Mouse (Mus musculus): ENCODE data around the gene Ranbp2. TPM values are rescaled to one million over a fixed set of nuclear protein-coding genes. Genes with fewer than 3 reads are reported as not detected.

Ranbp2 gene
- 19.9 and 23.1 TPM in 2 replicates for polyA plus RNA-seq (2015; fragmentation: Nextera tagmentation; extraction: Ambion mirVana)

- no peaks in the 10 kb centered on the region for H3K9me3 ChIP-seq
- peak within 1 kb of the TSS; percentile 93 for H3K9ac ChIP-seq
- peak within 1 kb of the TSS; percentile 94 for H3K4me3 ChIP-seq (replicated peaks)
- H3K4me2 ChIP-seq (replicated peaks): peak within 1 kb of the TSS; percentile 58
- peak within 1 kb of the TSS; percentile 96 for H3K27ac ChIP-seq
- no peaks in the 10 kb centered on the region for H3K4me1 ChIP-seq (replicated peaks)
- no peaks in the 10 kb centered on the region for H3K27me3 ChIP-seq (replicated peaks)
- H3K36me3 ChIP-seq: no peaks in the 10 kb centered on the region
- under 1% methylated on average over 91 of the region's 91 CpGs for WGBS
- peak; percentile 99 for ATAC-seq
Measured at GRCm38 (mm10) chr10:58446384-58447279, at the start of gene Ranbp2. Ranbp2 (plus strand) TSS chr10:58446920.

DNA sequence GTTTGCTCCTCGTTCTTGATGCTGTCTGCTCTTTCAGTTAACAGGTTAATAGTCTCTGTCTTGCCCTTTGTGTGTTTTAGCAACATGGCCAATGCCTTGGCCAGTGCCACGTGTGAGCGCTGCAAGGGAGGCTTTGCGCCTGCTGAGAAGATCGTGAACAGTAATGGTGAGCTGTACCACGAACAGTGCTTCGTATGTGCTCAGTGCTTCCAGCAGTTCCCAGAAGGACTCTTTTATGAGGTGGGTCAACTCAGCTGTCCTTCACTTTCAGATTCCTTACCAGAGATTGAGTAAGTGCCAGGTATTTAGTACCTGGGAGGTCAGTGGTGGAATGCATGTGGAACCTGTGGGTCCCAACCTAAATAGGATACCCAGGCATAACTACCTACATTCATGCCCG, 47.8 kb upstream of the Ranbp2 start:
- 88% methylated on average over 8 of the region's 8 CpGs for WGBS
- no peak overlapping the region for H3K27ac ChIP-seq

DNA sequence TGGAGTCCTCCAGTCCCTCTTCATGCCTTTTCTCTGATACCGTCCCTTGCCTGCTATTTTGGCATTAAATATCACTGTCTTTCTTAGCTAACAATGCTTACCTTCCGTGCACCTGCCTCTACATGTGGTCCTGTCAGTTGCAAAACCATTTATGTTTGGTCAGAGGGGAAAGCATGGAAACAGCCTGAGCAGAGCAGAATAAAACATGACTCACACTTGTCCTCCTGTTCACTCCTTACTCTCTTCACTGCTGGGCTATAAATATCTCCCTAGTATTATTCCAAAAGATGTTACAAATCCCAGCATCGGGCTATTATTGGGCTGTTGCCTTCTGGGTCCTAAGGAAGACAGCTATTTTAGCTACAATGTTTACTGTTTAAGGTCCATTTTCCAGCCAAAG, 44.9 kb upstream of the Ranbp2 start:
- Histone ChIP-seq H3K9me3 (no peaks in the 10 kb centered on the region), H3K4me3 (replicated peaks) (no peak overlapping the region), H3K36me3 (0 out of 2 replicates have a peak, but pooled peaks cover 9% of the 10 kb centered on the region), H3K4me1 (replicated peaks) (no peaks in the 10 kb centered on the region), H3K27ac (no peak overlapping the region), H3K9ac (no peak overlapping the region), H3K27me3 (replicated peaks) (no peaks in the 10 kb centered on the region), H3K4me2 (replicated peaks) (no peak overlapping the region)
- 87% methylated on average over 3 of the region's 3 CpGs for WGBS
- no peak for ATAC-seq

More for the DNA sequence above, 47.8 kb upstream of the Ranbp2 start:
- no peak for ATAC-seq
- Histone ChIP-seq H3K9me3 (no peaks in the 10 kb centered on the region), H3K27me3 (replicated peaks) (no peaks in the 10 kb centered on the region), H3K36me3 (0 out of 2 replicates have a peak, but pooled peaks cover 6% of the 10 kb centered on the region), H3K4me2 (replicated peaks) (no peak overlapping the region), H3K4me1 (replicated peaks) (no peaks in the 10 kb centered on the region), H3K4me3 (replicated peaks) (no peak overlapping the region), H3K9ac (no peak overlapping the region)

DNA sequence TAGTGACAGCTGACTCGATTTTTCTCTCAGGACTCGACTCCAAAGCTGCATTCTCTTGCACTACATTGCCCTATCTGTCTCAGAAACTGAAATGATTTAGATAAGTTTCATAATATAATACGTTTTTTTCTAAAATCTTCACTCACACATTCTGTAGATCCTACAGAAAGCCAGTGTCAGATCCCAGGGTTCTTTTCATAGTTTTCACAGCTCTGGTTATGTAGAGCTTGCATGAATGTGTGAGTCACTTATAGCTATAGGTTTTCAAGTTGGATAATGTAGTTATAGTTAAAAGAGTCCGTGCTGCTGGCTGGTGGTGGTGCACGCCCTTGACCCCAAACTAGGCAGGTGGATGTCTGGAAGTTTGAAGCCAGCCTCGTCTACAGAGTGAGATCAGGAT, 42.1 kb upstream of the Ranbp2 start:
- Histone ChIP-seq H3K27ac (0 out of 2 replicates have a peak overlapping the region, but pooled peaks have one; percentile 9), H3K36me3 (0 out of 2 replicates have a peak, but pooled peaks cover 6% of the 10 kb centered on the region), H3K27me3 (replicated peaks) (no peaks in the 10 kb centered on the region), H3K4me1 (replicated peaks) (no peaks in the 10 kb centered on the region), H3K4me2 (replicated peaks) (no peak overlapping the region), H3K9me3 (no peaks in the 10 kb centered on the region), H3K4me3 (replicated peaks) (no peak overlapping the region), H3K9ac (no peak overlapping the region)
- no peak for ATAC-seq
- WGBS: 81% methylated on average over 6 of the region's 6 CpGs

- Histone ChIP-seq H3K4me1 (replicated peaks) (no peaks in the 10 kb centered on the region), H3K4me2 (replicated peaks) (no peak overlapping the region), H3K9me3 (no peaks in the 10 kb centered on the region), H3K27me3 (replicated peaks) (no peaks in the 10 kb centered on the region), H3K4me3 (replicated peaks) (no peak overlapping the region), H3K36me3 (peaks cover 9% of the 10 kb centered on the region; the same call in 1 of the 2 replicates), H3K27ac (0 out of 2 replicates have a peak overlapping the region, but pooled peaks have one; percentile 23), H3K9ac (no peak overlapping the region)
- 66% methylated on average over 4 of the region's 4 CpGs for WGBS
- peak; percentile 76 for ATAC-seq
Measured at GRCm38 (mm10) chr10:58405285-58405948, 41.3 kb upstream of the Ranbp2 start.

- peak; percentile 30; the same call in 1 of the 2 replicates for ATAC-seq
- H3K36me3 ChIP-seq: peaks cover 11% of the 10 kb centered on the region; the same call in 1 of the 2 replicates
Measured at GRCm38 (mm10) chr10:58405949-58406305, 40.8 kb upstream of the Ranbp2 start.

DNA sequence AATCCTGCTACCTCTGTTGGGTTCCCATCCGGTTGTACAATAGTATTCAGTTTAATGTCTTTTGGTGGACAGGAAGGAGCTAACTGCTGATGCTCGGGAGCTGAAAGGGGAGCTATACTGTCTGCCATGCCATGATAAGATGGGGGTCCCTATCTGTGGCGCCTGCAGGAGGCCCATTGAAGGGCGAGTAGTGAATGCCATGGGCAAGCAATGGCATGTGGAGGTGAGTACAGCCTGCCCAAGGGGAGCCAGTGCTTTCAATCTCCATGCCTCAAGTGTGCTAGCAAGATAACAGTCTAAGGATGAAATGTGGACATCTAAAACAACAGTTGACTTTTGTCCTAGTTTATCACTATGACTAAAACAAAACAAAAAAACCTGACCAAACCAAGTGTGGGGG, 34.4 kb upstream of the Ranbp2 start:
- Histone ChIP-seq H3K9me3 (no peaks in the 10 kb centered on the region), H3K27me3 (replicated peaks) (no peaks in the 10 kb centered on the region), H3K4me2 (replicated peaks) (no peak overlapping the region), H3K4me1 (replicated peaks) (no peaks in the 10 kb centered on the region), H3K27ac (no peak overlapping the region), H3K9ac (no peak overlapping the region), H3K4me3 (replicated peaks) (no peak overlapping the region), H3K36me3 (peaks cover 17% of the 10 kb centered on the region; the same call in 1 of the 2 replicates)
- ATAC-seq: no peak
- 94% methylated on average over 4 of the region's 4 CpGs for WGBS

More at GRCm38 (mm10) chr10:58405949-58406305, 40.8 kb upstream of the Ranbp2 start:
- Histone ChIP-seq H3K27ac (0 out of 2 replicates have a peak overlapping the region, but pooled peaks have one; percentile 23), H3K4me3 (replicated peaks) (no peak overlapping the region), H3K4me1 (replicated peaks) (no peaks in the 10 kb centered on the region), H3K9ac (no peak overlapping the region), H3K4me2 (replicated peaks) (no peak overlapping the region), H3K9me3 (no peaks in the 10 kb centered on the region), H3K27me3 (replicated peaks) (no peaks in the 10 kb centered on the region)
- 76% methylated on average over 2 of the region's 2 CpGs for WGBS

- H3K9ac ChIP-seq: no peak overlapping the region
- H3K27me3 ChIP-seq (replicated peaks): no peaks in the 10 kb centered on the region
- H3K36me3 ChIP-seq: peaks cover 17% of the 10 kb centered on the region; the same call in 1 of the 2 replicates
- H3K9me3 ChIP-seq: no peaks in the 10 kb centered on the region
- no peak overlapping the region for H3K4me2 ChIP-seq (replicated peaks)
- H3K4me1 ChIP-seq (replicated peaks): no peaks in the 10 kb centered on the region
- H3K4me3 ChIP-seq (replicated peaks): no peak overlapping the region
- no peak overlapping the region for H3K27ac ChIP-seq
- ATAC-seq: no peak
Measured at GRCm38 (mm10) chr10:58412852-58413251, 33.9 kb upstream of the Ranbp2 start.

GRCm38 (mm10) chr10:58416702-58417101, 30.0 kb upstream of the Ranbp2 start:
- Histone ChIP-seq H3K36me3 (peaks cover 13% of the 10 kb centered on the region; the same call in 1 of the 2 replicates), H3K9ac (no peak overlapping the region), H3K27me3 (replicated peaks) (no peaks in the 10 kb centered on the region), H3K4me2 (replicated peaks) (no peak overlapping the region), H3K4me1 (replicated peaks) (no peaks in the 10 kb centered on the region), H3K27ac (no peak overlapping the region), H3K9me3 (no peaks in the 10 kb centered on the region), H3K4me3 (replicated peaks) (no peak overlapping the region)
- 72% methylated on average over 3 of the region's 3 CpGs for WGBS
- ATAC-seq: no peak

- WGBS: 90% methylated on average over 10 of the region's 10 CpGs
- H3K27ac ChIP-seq: no peak overlapping the region
Measured at GRCm38 (mm10) chr10:58418290-58418971, 28.3 kb upstream of the Ranbp2 start.

GRCm38 (mm10) chr10:58427930-58428329, 18.8 kb upstream of the Ranbp2 start:
- no peak for ATAC-seq

More at GRCm38 (mm10) chr10:58418290-58418971, 28.3 kb upstream of the Ranbp2 start:
- Histone ChIP-seq H3K27me3 (replicated peaks) (no peaks in the 10 kb centered on the region), H3K4me3 (replicated peaks) (no peak overlapping the region), H3K4me2 (replicated peaks) (no peak overlapping the region), H3K36me3 (peaks cover 14% of the 10 kb centered on the region; the same call in 1 of the 2 replicates), H3K9me3 (no peaks in the 10 kb centered on the region), H3K9ac (no peak overlapping the region), H3K4me1 (replicated peaks) (no peaks in the 10 kb centered on the region)
- no peak for ATAC-seq

DNA sequence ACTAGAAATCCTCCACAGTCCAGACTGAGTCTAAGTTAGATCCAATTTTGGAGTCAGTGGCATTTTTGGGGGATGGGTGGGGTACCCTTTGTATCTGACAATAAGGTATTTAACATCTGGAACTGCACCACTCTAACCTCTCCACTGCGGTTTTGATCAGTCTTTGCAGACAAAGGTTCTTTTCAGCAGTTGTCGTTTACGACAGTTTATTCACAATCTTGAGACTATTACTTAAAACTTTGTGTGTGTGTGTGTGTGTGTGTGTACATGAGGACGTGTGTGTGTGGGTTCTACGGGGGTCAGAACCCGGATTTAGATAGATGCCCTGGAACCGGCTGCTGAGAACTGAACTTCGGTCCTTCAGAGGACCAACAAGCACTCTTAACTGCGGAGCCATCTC, 870 bp upstream of the Ranbp2 start:
- Histone ChIP-seq H3K4me1 (replicated peaks) (no peaks in the 10 kb centered on the region), H3K4me2 (replicated peaks) (peak overlapping the region; percentile 58), H3K27ac (peak overlapping the region; percentile 78), H3K4me3 (replicated peaks) (peak overlapping the region; percentile 94), H3K27me3 (replicated peaks) (no peaks in the 10 kb centered on the region), H3K9ac (peak overlapping the region; percentile 40), H3K9me3 (no peaks in the 10 kb centered on the region), H3K36me3 (no peaks in the 10 kb centered on the region)
- 21% methylated on average over 9 of the region's 9 CpGs for WGBS
- ATAC-seq: peak; percentile 16

More at GRCm38 (mm10) chr10:58427930-58428329, 18.8 kb upstream of the Ranbp2 start:
- 100% methylated on average over 2 of the region's 2 CpGs for WGBS
- H3K9me3 ChIP-seq: no peaks in the 10 kb centered on the region
- H3K4me2 ChIP-seq (replicated peaks): no peak overlapping the region
- H3K4me1 ChIP-seq (replicated peaks): no peaks in the 10 kb centered on the region
- no peaks in the 10 kb centered on the region for H3K27me3 ChIP-seq (replicated peaks)
- H3K27ac ChIP-seq: no peak overlapping the region
- H3K36me3 ChIP-seq: peaks cover 7% of the 10 kb centered on the region; the same call in 1 of the 2 replicates
- H3K9ac ChIP-seq: no peak overlapping the region
- no peak overlapping the region for H3K4me3 ChIP-seq (replicated peaks)
